Mouse (Mus musculus) adrenal gland, postnatal 14 days (tissue): ENCODE results near the gene Ppp1r17. TPM values are rescaled to one million over a fixed set of nuclear protein-coding genes. Genes with fewer than 3 reads are reported as not detected.

ENCODE experiments used
- DNase-seq: peaks from one replicate; pipeline ENCODE4 v3.0.0; 2021; ENCODE audit warnings: mixed read lengths
- long read RNA-seq, 2 experiments: library from polyadenylated mRNA; stranded (forward); transcript quantifications; one replicate each; pipeline ENCODE4 v2.0.0; 2021
- total RNA-seq: library from RNA; stranded (reverse); gene quantifications from 2 replicates; pipeline ENCODE4 v1.2.3, GENCODE M21; 2021

The Ppp1r17 gene
- 3.3 and 4.2 TPM in 2 replicates for total RNA-seq
- long read RNA-seq, experiment 1, transcript Ppp1r17-201 (5 exons, 1,757 nt) = major isoform, 6 of 7 reads
- long read RNA-seq, experiment 1, partial matches to known transcripts = 0 of 7 reads
- long read RNA-seq, experiment 1, other reads (novel, unspliced or antisense) = 1 of 7 reads
- long read RNA-seq, experiment 2, transcript Ppp1r17-201 (5 exons, 1,757 nt) = major isoform, 5 of 7 reads
- long read RNA-seq, experiment 2, partial matches to known transcripts = 0 of 7 reads
- long read RNA-seq, experiment 2, other reads (novel, unspliced or antisense) = 2 of 7 reads

DNA sequence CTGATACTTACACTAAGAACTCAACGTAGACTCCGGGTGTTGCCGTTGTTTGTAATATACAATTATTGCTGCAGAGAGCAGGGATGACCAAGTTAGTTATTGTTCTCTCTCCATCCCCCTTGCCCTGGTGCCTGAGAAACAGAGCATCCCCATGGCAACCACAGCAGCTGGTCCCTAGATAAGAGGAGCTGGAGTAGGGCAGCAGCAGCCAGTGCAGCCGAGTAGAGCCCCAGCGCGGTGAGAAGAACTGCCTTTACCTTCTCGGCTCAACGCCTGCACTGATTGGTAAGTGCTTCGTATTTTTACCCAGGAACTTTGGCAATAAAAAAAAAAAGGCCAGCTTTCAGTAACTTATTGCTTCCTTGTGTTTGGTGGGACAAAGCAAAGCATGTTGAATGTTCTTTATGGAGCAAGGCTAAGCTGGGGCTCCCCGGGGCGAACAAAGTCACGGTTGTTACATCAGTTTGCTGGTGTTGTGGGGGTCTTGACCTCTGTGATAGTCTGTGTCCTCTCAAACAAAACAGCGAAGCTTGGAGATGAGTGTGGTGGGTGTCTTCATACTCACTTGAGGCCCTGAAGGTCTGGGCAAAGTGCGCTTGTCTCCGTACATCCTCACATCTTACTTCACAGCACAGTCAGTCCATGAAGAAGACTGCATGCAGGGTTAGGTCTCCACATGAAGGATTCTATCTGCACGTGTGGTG, at the start of gene Ppp1r17:
Ppp1r17 (plus strand) TSS at position 207 of the 704 bp plus-strand sequence.
- peak; percentile 8 for DNase-seq

DNA sequence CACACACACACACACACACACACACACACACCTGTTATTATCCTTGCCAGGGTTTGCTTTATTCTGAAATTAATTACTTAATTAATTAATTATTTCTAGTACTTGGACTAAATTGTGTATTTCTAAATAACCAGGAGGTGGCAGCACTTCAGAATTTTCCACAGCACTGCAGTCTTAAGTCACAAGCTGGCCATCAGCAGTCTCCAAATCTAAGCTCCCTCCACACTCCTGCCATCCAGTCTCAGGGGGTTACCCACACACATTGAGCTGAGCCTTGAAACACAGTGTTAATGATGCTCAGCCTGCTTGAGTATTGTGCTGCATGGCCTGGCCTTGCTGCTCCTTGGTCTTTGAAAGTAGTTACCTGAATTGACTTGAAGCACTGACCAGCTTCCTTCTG, 44.3 kb upstream of the Ppp1r17 start:
- peak; percentile 26 for DNase-seq

DNA sequence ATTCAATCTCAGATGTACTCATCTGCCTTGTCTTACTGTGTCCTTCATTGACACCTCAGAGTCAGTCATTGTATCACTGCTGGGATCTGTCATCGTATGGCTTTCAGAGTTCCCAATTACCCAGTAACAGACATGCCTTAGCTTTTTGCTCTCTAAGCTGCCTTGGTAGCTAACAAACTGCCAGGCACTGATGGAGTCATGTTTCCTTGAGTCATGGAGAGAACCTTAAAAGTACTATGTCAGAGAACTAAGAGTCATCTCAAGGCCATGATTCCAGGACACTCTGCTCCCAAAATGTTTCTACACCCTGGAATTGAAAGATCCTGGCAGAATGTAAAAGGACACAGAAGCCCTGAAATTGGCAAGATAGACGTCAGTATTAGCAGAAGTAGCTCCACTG, 37.5 kb upstream of the Ppp1r17 start:
- peak; percentile 37 for DNase-seq

GRCm38 (mm10) chr6:56008711-56009110, 8.6 kb upstream of the Ppp1r17 start:
- DNase-seq = no peak

DNA sequence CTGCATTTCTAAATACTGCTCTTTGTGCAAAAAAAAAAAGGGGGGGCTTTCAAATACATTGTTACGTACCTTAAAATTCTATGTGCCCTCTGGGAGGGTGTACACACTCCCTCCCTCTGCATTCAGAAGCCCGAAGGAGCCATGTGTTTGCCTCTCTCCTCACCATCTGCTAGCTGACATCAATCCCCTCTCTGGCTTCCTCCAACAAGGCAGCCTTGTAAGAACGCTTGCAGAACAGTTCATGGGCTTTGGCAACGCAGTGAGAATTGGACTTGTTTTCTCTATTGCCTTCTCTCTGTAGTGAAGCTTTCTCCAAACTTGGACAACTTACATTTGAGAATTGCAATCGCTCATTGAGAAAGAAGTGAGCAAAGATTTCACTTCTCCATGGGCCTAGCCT, 4.9 kb upstream of the Ppp1r17 start:
- DNase-seq = no peak

- DNase-seq = no peak
Observed at GRCm38 (mm10) chr6:56019632-56020031, 2.3 kb downstream of the Ppp1r17 start.

DNA sequence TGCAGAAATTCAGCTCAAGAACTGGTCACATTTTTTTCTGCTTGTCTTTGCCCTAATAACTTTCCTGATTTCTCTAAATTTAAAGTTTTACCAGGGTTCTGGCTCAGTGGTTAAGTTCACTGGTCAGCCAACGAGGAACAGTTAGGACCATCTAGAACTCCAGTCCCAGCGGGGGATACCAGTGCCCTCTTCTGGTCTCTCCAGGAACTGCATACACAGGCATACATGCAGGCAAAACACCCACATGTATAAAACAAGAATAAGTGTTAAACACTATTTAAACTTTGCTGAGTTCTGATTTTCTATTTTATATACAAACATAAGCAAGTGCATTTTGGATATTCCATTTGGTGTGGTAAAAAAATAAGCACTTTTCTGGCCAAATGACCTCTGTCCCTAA, 8.2 kb downstream of the Ppp1r17 start:
- DNase-seq = peak; percentile 14

- no peak for DNase-seq
Observed at GRCm38 (mm10) chr6:56027318-56027717, 10.0 kb downstream of the Ppp1r17 start.

DNA sequence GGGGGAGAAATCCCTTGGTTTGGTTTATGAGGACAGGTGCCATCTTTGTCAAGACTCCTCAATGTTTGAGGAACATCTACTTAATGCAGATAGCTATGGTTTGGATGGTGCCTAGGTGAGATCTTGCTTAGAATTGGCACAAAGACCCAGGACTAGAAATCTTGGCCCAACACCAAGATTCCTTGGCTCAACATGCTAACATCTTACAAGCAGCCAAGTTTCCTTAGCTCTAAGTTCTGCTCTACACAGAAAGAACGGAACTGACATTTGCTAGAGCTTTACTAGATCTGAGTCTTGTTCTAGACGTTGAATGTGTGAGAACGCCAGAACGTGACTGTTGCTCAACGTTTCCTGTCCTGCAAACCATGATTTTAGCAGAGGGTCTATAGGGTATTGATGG, 10.7 kb downstream of the Ppp1r17 start:
- peak; percentile 8 for DNase-seq

DNA sequence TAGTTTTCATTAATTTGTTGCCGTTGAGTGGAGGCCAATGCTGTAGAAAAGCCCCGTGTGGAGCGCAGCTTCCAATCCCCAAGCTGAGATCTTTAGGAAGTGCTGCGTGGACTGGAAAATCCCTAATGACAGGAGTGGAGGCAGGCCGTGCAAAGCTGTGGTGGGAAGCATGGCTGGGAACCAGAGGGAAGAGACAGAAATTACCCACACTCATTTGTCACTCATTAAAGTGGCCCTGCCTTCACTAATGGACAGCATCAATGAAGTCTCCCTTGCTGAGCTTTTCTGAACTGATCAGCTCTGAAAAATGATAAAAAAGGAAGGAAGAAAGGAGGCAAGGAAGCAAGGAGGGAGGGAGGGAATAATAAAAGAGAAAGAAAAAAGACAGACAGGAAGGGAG, 12.7 kb downstream of the Ppp1r17 start:
- no peak for DNase-seq

GRCm38 (mm10) chr6:56032231-56032630, 14.9 kb downstream of the Ppp1r17 start:
- DNase-seq = no peak

DNA sequence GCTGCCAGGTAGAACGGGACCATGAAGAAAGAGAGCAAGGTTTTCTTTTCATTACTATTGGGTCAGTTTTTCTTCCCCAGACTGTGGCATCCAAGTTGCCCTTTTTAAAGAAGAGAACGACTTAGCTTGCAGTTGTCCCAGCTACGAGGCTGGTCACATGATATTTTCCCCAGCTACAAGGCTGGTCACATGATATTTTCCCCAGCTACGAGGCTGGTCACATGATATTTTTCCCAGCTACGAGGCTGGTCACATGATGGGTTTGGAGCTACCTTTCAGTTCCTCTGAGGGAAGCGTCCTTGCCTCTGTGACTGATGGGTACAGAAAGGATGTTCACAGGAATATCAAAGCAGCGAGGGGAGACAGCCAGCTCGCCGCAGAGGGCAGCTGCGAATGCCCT, 17.8 kb downstream of the Ppp1r17 start:
- no peak for DNase-seq

DNA sequence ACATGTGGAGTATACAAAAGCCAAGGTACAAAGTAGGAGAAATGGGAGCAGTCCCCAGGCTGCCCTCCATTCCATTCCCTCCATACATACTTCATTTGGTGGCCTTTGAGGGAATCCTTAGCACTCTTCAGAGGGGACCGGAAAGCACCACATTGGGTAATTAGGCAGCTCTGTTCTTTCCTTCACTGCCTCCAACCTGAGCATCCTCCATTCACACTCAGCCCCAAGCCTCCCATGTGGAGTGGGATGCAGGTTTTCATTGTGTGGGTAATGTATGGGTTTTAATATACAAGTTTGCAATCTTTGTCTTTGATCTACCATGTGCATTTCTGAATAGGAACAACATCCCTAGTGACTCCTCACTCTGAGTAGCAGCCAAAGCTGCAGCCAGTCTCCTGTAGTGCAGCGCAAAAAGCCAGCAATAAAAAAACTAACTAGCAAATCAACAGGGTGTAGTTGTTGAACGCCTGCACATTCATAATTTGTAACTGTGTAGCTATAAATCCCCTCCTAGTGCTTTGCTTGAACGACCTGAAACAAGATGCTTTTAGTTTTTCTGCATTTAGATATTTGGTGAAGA, 22.3 kb downstream of the Ppp1r17 start:
- no peak for DNase-seq

DNA sequence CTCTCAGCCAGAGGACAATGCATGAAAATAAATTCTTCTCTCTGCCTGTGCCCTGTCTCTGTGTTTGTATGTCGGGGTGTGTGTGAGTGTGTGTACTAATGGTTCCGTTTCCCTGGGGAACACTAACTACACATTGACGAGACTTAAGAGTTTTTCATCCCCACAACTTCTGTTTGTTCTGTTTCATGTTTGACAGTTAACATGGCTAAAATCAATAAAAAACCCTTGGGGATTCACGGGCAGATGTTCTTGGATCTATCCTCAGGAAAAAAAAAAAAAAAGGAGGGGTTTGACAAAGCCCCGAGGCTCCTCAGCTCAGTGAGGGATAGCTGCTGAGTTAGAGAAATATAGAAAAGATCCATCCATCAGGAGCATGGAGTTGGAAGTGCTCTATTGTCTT, 27.0 kb downstream of the Ppp1r17 start:
- no peak for DNase-seq

GRCm38 (mm10) chr6:56044716-56045115, 27.4 kb downstream of the Ppp1r17 start:
- no peak for DNase-seq

DNA sequence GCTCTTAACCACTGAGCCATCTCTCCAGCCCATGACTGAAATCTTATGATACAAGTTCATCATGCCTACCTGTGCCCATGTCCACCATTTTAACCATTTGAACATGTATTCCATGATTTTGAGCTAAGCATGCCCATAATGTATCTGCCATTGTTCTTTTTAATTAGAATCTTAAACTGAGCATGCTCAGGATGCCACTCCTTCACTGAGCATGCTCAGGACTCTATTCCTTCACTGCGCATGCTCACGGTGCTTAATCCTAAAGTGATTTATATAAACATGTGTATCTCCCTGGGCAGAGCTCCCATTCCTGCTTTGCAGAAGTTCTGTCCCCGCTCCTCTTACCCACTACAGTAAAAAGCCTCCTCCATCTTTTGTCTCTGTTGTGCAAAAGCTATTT, 31.3 kb downstream of the Ppp1r17 start:
- no peak for DNase-seq

GRCm38 (mm10) chr6:56049104-56049503, 31.8 kb downstream of the Ppp1r17 start:
- peak; percentile 9 for DNase-seq

DNA sequence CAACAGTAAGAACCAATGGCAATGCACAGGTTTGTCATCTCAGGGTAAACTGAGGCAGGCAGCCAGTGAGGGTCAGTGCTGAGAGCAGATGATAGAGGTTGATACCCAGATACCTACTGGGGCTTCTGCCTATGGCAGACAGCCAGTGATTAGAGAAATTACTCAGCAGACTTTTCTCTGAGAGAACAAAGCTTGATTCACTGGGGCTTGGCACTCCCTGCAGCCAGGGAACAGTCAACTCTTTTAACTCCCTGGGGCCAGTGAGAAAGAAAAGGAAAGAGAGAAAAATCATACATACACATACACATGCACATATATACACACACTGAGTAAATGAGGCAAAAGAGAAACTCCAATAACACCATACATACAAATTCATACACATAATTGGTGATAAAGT, 46.4 kb downstream of the Ppp1r17 start:
- no peak for DNase-seq

DNA sequence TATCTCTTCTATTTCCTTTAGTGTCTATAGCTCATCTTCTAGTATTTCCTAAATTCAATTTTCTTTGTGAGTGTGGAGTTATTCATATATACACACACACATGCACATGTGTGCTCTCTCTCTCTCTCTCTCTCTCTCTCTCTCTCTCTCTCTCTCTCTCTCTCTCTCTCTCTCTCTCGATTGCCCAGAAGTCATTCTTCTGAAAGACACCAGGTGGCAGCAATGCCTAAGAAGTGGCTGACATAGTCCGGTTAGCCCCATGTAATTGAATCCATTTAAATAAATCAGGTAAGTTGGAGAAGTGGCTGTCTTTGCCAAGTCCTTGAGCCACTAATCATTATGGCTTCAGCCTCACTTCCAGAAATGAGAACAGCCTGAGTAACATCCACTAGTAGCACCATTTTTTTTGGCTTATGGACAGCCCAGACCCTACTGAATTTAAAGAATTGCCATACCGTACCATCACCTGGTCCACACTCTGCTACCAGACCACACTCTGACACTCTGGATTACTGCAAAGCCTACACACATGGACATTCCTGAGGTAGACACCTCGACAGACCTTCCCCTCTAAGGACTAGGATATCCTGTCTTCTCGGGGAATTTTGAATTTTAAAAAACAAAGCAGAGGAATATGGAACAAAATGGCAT, 49.5 kb downstream of the Ppp1r17 start:
- DNase-seq = peak; percentile 59

- DNase-seq = no peak
Observed at GRCm38 (mm10) chr6:56068516-56068915, 51.2 kb downstream of the Ppp1r17 start.

- DNase-seq = no peak
Observed at GRCm38 (mm10) chr6:56076378-56076805, 59.1 kb downstream of the Ppp1r17 start.
